Mouse (Mus musculus) kidney, embryonic 14.5 days (tissue): ENCODE results near the gene Tanc2. TPM values are rescaled to one million over a fixed set of nuclear protein-coding genes. Genes with fewer than 3 reads are reported as not detected.

Experiments
- ATAC-seq: fragments of 200-750 bp; cut with Nextera tagmentation; 2 replicates; pipeline ENCODE4 v1.8.0; 2017; ENCODE audit warnings: moderate number of reproducible peaks, mild to moderate bottlenecking, moderate TSS enrichment, moderate library complexity; ENCODE audit not compliant: low FRiP score, low TSS enrichment
- H3K27ac ChIP-seq: fragments of 300-500 bp; sonication (generic); 2 replicates; pipeline ENCODE4 v1.5.1; 2014; ENCODE audit warnings: low read depth, mild to moderate bottlenecking, low read length, moderate library complexity, mixed read lengths
- H3K27me3 ChIP-seq: fragments of 300-500 bp; sonication (generic); 2 replicates; pipeline ENCODE4 v1.6.1; 2014; ENCODE audit warnings: mild to moderate bottlenecking, low read length; ENCODE audit not compliant: control insufficient read depth, insufficient read depth
- H3K36me3 ChIP-seq: fragments of 300-500 bp; sonication (generic); 2 replicates; pipeline ENCODE4 v1.6.1; 2014; ENCODE audit warnings: low read length, mixed read lengths; ENCODE audit not compliant: control insufficient read depth, insufficient read depth
- H3K4me1 ChIP-seq: fragments of 300-500 bp; sonication (generic); 2 replicates; pipeline ENCODE4 v1.6.1; 2014; ENCODE audit warnings: low read length, mixed read lengths; ENCODE audit not compliant: control insufficient read depth, insufficient read depth
- H3K4me2 ChIP-seq: fragments of 300-500 bp; sonication (generic); replicated peaks from 2 replicates; pipeline ENCODE4 v1.6.1; 2014; ENCODE audit warnings: low read depth, mild to moderate bottlenecking, low read length
- H3K4me3 ChIP-seq: fragments of 300-500 bp; sonication (generic); 2 replicates; pipeline ENCODE4 v1.5.1; 2014; ENCODE audit warnings: mild to moderate bottlenecking, low read length
- H3K9ac ChIP-seq: fragments of 300-500 bp; sonication (generic); 2 replicates; pipeline ENCODE4 v1.6.1; 2014; ENCODE audit warnings: low read depth, mild to moderate bottlenecking, low read length, moderate library complexity
- H3K9me3 ChIP-seq: fragments of 300-500 bp; sonication (generic); 2 replicates; pipeline ENCODE4 v1.6.1; 2016; ENCODE audit warnings: low read length; ENCODE audit not compliant: control insufficient read depth
- WGBS: fragments of 180-500 bp; shearing (Covaris S2); extraction: QIAGEN DNeasy Blood & Tissue Kit; methylation state at CpG from one replicate; pipeline ENCODE4 v1.1.7; 2014; 5-methylcytosine and 5-hydroxymethylcytosine counted together
- microRNA-seq: library from miRNA; unstranded; fragments of <30 nt; microRNA quantifications from one replicate; pipeline ENCODE4, GENCODE M21; 2016
- polyA plus RNA-seq: library from polyadenylated mRNA; unstranded; fragments of >200 nt; fragmentation: Nextera tagmentation; extraction: Ambion mirVana; gene quantifications from 2 replicates; pipeline ENCODE4 v1.2.1, GENCODE M21; 2014

Tanc2 gene
- polyA plus RNA-seq, 1 experiment from 2014 or later: 10.7 TPM

DNA sequence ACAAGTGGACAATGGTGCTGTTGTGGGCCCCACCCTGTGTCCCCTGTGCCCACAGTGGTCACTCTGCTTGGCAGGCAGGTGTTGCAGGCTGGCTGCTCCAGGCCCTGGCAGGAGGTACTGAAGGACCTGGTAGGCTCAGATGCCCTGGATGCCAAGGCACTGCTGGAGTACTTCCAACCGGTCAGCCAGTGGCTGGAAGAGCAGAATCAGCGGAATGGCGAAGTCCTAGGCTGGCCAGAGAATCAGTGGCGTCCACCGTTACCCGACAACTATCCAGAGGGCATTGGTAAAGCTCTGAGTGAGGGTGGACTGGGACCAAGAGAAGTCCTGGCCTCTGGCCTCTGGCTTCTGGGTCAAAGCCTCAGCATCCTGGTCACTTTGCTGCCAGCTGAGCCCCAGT is 384.8 kb downstream of the Tanc2 start:
- Histone ChIP-seq H3K27ac (no peak overlapping the region), H3K4me3 (no peak overlapping the region), H3K9me3 (no peaks in the 10 kb centered on the region), H3K27me3 (peaks cover 2% of the 10 kb centered on the region; the same call in 1 of the 2 replicates), H3K36me3 (no peaks in the 10 kb centered on the region), H3K4me1 (no peaks in the 10 kb centered on the region), H3K4me2 (no peak overlapping the region), H3K9ac (no peak overlapping the region)
- ATAC-seq: no peak
- WGBS: 91% methylated on average over 6 of the region's 6 CpGs

DNA sequence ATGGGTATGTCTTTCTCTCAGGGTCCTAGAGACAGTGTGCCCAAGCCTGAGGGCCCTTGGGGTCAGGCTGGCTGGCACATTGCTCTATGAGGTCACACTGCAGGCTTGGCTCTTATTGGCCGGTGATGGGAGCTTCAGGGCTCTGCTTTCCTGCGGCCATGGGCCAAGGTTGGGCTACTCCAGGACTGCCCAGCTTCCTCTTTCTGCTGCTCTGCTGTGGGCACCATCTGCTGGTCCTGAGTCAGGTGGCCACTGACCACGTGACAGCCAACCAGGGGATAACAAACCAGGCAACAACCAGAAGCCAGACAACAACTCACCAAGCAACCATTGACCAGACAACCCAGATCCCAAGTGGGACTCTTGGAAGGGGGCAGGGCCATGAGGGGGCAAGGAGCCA is 385.3 kb downstream of the Tanc2 start:
- H3K27ac ChIP-seq: no peak overlapping the region
- no peaks in the 10 kb centered on the region for H3K27me3 ChIP-seq
- no peaks in the 10 kb centered on the region for H3K9me3 ChIP-seq
- H3K4me1 ChIP-seq: no peaks in the 10 kb centered on the region
- H3K4me3 ChIP-seq: no peak overlapping the region
- 86% methylated on average over 3 of the region's 3 CpGs for WGBS
- no peak overlapping the region for H3K9ac ChIP-seq
- no peaks in the 10 kb centered on the region for H3K36me3 ChIP-seq
- no peak for ATAC-seq
- H3K4me2 ChIP-seq: no peak overlapping the region

DNA sequence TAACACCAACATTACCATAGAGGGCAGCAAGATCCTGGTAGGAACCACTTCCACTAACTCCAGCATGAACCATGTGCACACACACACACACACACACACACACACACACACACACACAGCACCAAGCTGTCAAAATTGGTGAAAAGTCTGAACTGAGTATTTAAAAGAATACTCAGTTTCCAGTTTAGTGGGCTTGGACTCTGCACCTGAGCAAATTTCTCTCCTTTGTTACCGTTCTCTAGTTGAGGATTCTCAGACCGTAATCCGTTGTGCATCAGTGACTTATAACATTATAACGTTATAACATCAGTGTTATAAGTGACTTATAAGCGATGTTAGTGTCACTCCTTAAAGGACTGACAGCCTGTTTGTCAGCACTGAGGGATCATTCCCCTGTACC is 385.9 kb downstream of the Tanc2 start:
- ATAC-seq: no peak
- Histone ChIP-seq H3K4me3 (no peak overlapping the region), H3K36me3 (no peaks in the 10 kb centered on the region), H3K27ac (no peak overlapping the region), H3K4me1 (no peaks in the 10 kb centered on the region), H3K9me3 (no peaks in the 10 kb centered on the region), H3K9ac (no peak overlapping the region), H3K4me2 (no peak overlapping the region), H3K27me3 (no peaks in the 10 kb centered on the region)
- 87% methylated on average over 5 of the region's 5 CpGs for WGBS

DNA sequence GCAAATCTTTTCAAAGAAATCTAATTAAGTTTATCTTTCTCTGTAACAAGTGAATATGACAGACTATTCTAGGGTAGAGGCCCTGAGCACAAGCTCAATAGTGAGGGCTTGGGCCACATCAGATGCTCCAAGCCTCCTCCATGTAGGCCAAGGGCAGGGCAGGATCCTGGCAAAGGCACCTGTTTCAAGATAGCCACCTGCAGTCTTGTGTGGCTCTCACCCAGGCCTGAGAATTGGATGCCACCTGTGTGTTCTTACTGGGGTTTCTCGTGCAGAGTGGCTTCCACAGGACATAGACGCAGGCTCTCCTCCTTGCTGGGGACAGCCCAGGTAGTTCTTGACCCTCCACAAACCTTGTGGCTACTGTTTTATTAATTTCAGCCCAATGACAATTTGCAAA is 388.4 kb downstream of the Tanc2 start:
- no peaks in the 10 kb centered on the region for H3K36me3 ChIP-seq
- H3K27me3 ChIP-seq: no peaks in the 10 kb centered on the region
- 82% methylated on average over 2 of the region's 2 CpGs for WGBS
- ATAC-seq: no peak
- no peak overlapping the region for H3K4me3 ChIP-seq
- no peaks in the 10 kb centered on the region for H3K4me1 ChIP-seq
- H3K27ac ChIP-seq: no peak overlapping the region
- H3K9me3 ChIP-seq: no peaks in the 10 kb centered on the region
- no peak overlapping the region for H3K9ac ChIP-seq
- H3K4me2 ChIP-seq: no peak overlapping the region

DNA sequence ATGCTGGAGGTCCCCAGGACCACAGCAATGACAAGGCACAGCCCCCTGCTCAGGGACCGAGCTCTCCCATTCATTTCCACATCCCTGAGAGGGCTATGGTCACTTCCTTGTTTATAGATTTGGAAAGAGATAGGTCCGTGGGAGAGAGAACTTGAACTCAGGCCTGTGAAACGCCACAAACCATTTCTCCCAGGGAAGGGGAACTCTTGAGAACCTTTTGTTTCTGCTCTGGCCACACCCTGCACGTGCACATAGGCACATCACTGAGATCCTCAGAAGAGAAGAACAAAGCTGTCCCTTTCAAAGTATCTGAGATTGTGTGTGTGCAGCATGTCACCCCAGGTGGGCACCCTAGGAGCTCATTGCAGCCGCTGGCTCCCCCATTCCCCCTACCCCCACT is 388.8 kb downstream of the Tanc2 start:
- Histone ChIP-seq H3K4me1 (no peaks in the 10 kb centered on the region), H3K4me2 (no peak overlapping the region), H3K36me3 (no peaks in the 10 kb centered on the region), H3K9ac (no peak overlapping the region), H3K4me3 (no peak overlapping the region), H3K27me3 (no peaks in the 10 kb centered on the region), H3K27ac (no peak overlapping the region), H3K9me3 (no peaks in the 10 kb centered on the region)
- 64% methylated on average over 5 of the region's 5 CpGs for WGBS
- ATAC-seq: no peak

Small RNA genes lying within 50 kb of the gene (microRNA-seq; reads per million reads assigned to microRNA genes)
- gene Gm23990: not detected

Other genes with a start within 250 kb of the Tanc2 start
- gene March10, start 133.3 kb upstream of the Tanc2 start, polyA plus RNA-seq: not detected in 2 replicates